Mouse (Mus musculus) kidney, embryonic 14.5 days (tissue): ENCODE measurements around the gene Zkscan5. TPM values are rescaled to one million over a fixed set of nuclear protein-coding genes. Genes with fewer than 3 reads are reported as not detected.
"Not testable (repeated sequence)": the region's sequence is repeated elsewhere in the genome, so short reads cannot be mapped to it uniquely, and the experiment has no call there.

ENCODE experiments used
- ATAC-seq: fragments of 200-750 bp; cut with Nextera tagmentation; 2 replicates; pipeline ENCODE4 v1.8.0; 2017; ENCODE audit warnings: moderate number of reproducible peaks, mild to moderate bottlenecking, moderate TSS enrichment, moderate library complexity; ENCODE audit not compliant: low FRiP score, low TSS enrichment
- H3K27ac ChIP-seq: fragments of 300-500 bp; sonication (generic); 2 replicates; pipeline ENCODE4 v1.5.1; 2014; ENCODE audit warnings: low read depth, mild to moderate bottlenecking, low read length, moderate library complexity, mixed read lengths
- H3K27me3 ChIP-seq: fragments of 300-500 bp; sonication (generic); 2 replicates; pipeline ENCODE4 v1.6.1; 2014; ENCODE audit warnings: mild to moderate bottlenecking, low read length; ENCODE audit not compliant: control insufficient read depth, insufficient read depth
- H3K36me3 ChIP-seq: fragments of 300-500 bp; sonication (generic); 2 replicates; pipeline ENCODE4 v1.6.1; 2014; ENCODE audit warnings: low read length, mixed read lengths; ENCODE audit not compliant: control insufficient read depth, insufficient read depth
- H3K4me1 ChIP-seq: fragments of 300-500 bp; sonication (generic); 2 replicates; pipeline ENCODE4 v1.6.1; 2014; ENCODE audit warnings: low read length, mixed read lengths; ENCODE audit not compliant: control insufficient read depth, insufficient read depth
- H3K4me2 ChIP-seq: fragments of 300-500 bp; sonication (generic); replicated peaks from 2 replicates; pipeline ENCODE4 v1.6.1; 2014; ENCODE audit warnings: low read depth, mild to moderate bottlenecking, low read length
- H3K4me3 ChIP-seq: fragments of 300-500 bp; sonication (generic); 2 replicates; pipeline ENCODE4 v1.5.1; 2014; ENCODE audit warnings: mild to moderate bottlenecking, low read length
- H3K9ac ChIP-seq: fragments of 300-500 bp; sonication (generic); 2 replicates; pipeline ENCODE4 v1.6.1; 2014; ENCODE audit warnings: low read depth, mild to moderate bottlenecking, low read length, moderate library complexity
- H3K9me3 ChIP-seq: fragments of 300-500 bp; sonication (generic); 2 replicates; pipeline ENCODE4 v1.6.1; 2016; ENCODE audit warnings: low read length; ENCODE audit not compliant: control insufficient read depth
- WGBS: fragments of 180-500 bp; shearing (Covaris S2); extraction: QIAGEN DNeasy Blood & Tissue Kit; methylation state at CpG from one replicate; pipeline ENCODE4 v1.1.7; 2014; 5-methylcytosine and 5-hydroxymethylcytosine counted together
- polyA plus RNA-seq: library from polyadenylated mRNA; unstranded; fragments of >200 nt; fragmentation: Nextera tagmentation; extraction: Ambion mirVana; gene quantifications from 2 replicates; pipeline ENCODE4 v1.2.1, GENCODE M21; 2014

Gene Zkscan5
- polyA plus RNA-seq, 1 experiment from 2014 or later, result 13.6 TPM

DNA sequence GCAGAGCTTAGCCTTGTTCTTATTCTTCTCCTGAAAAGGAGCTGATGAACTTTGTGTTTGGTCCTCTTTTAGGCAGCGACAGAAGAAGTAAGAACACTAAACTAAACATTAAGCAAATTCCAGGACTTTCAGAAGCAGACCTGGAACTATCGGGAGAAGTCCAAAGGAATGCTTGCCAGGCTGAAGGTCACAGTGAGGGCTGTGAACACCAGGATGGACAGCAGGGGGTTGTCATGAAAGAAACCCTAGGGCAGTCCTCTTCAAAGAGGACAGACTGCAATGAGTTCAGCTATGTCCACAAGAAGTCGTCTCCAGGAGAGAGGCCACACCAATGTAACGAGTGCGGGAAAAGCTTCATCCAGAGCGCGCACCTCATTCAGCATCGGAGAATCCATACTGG, 15.6 kb downstream of the Zkscan5 start:
- no peak overlapping the region for H3K27ac ChIP-seq
- ATAC-seq, result no peak
- no peak overlapping the region for H3K4me2 ChIP-seq
- H3K4me1 ChIP-seq, result no peaks in the 10 kb centered on the region
- peaks cover 33% of the 10 kb centered on the region for H3K36me3 ChIP-seq
- H3K4me3 ChIP-seq, result no peak overlapping the region
- no peaks in the 10 kb centered on the region for H3K27me3 ChIP-seq
- H3K9me3 ChIP-seq, result no peaks in the 10 kb centered on the region
- no peak overlapping the region for H3K9ac ChIP-seq
- WGBS, result 93% methylated on average over 8 of the region's 8 CpGs

DNA sequence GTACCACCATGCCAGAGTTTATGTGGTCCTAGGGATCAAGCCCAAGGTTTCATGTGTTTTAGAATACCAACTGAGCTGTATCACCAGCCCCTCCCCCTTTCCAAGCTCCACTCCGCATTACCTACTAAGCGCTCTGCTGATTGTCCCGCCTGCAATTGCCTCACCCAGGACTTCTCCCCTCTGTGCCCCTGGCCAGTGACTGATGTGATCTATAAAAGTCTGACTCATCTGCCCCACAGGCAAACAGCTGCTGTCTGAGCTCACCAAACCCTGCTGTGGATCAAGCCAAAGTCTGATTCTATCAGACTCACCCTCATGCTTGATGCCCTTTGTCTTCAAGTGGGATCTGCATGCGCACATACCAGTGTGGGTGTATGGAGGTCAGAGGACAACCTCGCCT, 18.5 kb downstream of the Zkscan5 start:
- H3K4me3 ChIP-seq, result no peak overlapping the region
- no peak overlapping the region for H3K4me2 ChIP-seq
- no peaks in the 10 kb centered on the region for H3K4me1 ChIP-seq
- H3K9me3 ChIP-seq, result no peaks in the 10 kb centered on the region
- WGBS, result 78% methylated on average over 5 of the region's 5 CpGs
- ATAC-seq, result no peak
- H3K27me3 ChIP-seq, result no peaks in the 10 kb centered on the region
- no peak overlapping the region for H3K9ac ChIP-seq
- H3K36me3 ChIP-seq, result peaks cover 32% of the 10 kb centered on the region
- no peak overlapping the region for H3K27ac ChIP-seq

DNA sequence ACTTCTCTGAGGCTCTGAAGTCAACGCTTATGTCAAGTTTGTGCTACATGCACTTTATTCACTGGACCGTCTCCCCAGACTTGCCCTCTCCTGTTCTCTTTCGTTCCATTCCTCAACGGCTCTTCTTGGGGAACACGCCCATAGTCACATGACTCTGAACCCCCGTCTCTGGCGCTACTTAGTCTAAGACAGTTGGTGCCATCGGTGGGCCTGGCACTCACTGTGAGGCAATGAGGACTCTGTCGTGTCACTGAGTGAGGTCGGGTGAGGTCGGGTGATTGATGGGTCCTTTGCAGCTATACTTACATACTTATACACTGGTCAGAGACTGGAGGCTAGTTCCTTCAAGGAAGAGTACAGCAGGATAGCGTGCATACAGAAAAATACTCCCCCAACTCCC, 19.0 kb downstream of the Zkscan5 start:
- Histone ChIP-seq H3K27me3 (no peaks in the 10 kb centered on the region), H3K9me3 (no peaks in the 10 kb centered on the region), H3K4me3 (no peak overlapping the region), H3K36me3 (peaks cover 26% of the 10 kb centered on the region), H3K4me2 (no peak overlapping the region), H3K4me1 (no peaks in the 10 kb centered on the region), H3K27ac (no peak overlapping the region), H3K9ac (no peak overlapping the region)
- WGBS, result 87% methylated on average over 12 of the region's 12 CpGs
- 0 out of 2 replicates have a peak, but pooled peaks have one; percentile 43 for ATAC-seq

DNA sequence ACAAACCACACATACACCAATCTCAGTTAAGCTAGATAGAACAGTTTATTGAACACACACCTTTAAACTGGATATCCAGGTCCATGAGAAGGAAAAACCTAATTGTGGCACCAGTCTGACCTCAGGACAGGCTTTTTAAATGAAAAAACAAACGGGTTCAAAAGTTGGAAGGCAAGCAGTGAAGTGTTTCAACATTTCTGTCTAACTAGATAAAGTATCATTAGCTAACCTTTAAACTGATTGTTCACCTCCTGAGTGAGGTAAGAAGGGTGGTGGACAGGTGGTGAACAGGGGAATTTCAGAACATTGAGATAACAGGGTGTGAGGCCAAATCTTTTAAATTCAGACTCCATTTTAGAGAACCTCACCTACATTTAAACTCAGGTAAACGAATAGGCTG, 22.1 kb downstream of the Zkscan5 start:
- Histone ChIP-seq H3K4me1 (no peaks in the 10 kb centered on the region), H3K27ac (no peak overlapping the region), H3K9ac (no peak overlapping the region), H3K27me3 (no peaks in the 10 kb centered on the region), H3K4me2 (no peak overlapping the region), H3K4me3 (no peak overlapping the region), H3K36me3 (peaks cover 5% of the 10 kb centered on the region; the same call in 1 of the 2 replicates), H3K9me3 (no peaks in the 10 kb centered on the region)
- no peak for ATAC-seq
- 57% methylated on average over 2 of the region's 2 CpGs for WGBS

DNA sequence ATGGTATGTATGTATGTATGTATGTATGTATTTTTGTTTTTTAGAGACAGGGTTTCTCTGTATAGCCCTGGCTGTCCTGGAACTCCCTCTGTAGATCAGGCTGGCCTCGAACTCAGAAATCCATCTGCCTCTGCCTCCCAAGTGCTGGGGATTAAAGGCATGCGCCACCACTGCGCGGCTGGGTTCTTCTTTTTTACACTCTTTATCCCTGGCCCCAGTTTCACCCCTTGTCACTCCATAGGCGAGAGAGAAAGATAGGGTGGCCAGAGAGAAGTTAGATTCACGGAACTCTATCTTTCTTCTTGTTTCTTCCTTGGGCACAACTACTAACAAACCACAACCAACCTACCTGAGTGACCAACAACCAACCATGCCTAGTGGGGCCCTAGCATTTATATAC, 24.9 kb downstream of the Zkscan5 start:
- not testable (repeated sequence) for H3K4me3 ChIP-seq, H3K36me3 ChIP-seq, H3K9me3 ChIP-seq, H3K27ac ChIP-seq, H3K4me1 ChIP-seq, H3K4me2 ChIP-seq, ATAC-seq, H3K9ac ChIP-seq, H3K27me3 ChIP-seq
- 82% methylated on average over 6 of the region's 6 CpGs for WGBS

DNA sequence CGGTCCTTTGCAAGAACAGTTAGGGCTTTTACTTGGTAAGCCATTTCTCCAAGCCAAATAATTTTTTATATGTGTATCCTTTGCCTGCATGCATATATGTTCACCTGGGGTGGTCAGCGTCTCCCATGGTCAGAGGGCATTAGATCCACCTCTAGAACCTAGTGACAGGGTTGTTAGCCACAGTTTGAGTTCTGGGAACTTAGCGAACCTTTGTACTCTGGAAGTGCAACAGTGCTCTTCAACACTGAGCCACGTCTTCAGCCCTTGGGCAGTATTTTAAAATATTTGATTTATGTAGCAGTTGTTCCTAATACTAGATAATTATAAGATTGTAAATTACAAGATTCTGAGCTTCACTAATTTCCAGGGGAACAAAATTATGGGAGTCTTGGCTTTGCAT, 26.3 kb downstream of the Zkscan5 start:
- Histone ChIP-seq H3K9me3 (no peaks in the 10 kb centered on the region), H3K27me3 (no peaks in the 10 kb centered on the region), H3K4me1 (peaks cover 9% of the 10 kb centered on the region; the same call in 1 of the 2 replicates), H3K4me3 (no peak overlapping the region), H3K4me2 (peak overlapping the region; percentile 62; the same call in 1 of the 2 replicates), H3K27ac (no peak overlapping the region), H3K36me3 (peaks cover 23% of the 10 kb centered on the region), H3K9ac (peak overlapping the region; percentile 96; the same call in 1 of the 2 replicates)
- ATAC-seq, result no peak
- WGBS, result 90% methylated on average over 4 of the region's 4 CpGs

DNA sequence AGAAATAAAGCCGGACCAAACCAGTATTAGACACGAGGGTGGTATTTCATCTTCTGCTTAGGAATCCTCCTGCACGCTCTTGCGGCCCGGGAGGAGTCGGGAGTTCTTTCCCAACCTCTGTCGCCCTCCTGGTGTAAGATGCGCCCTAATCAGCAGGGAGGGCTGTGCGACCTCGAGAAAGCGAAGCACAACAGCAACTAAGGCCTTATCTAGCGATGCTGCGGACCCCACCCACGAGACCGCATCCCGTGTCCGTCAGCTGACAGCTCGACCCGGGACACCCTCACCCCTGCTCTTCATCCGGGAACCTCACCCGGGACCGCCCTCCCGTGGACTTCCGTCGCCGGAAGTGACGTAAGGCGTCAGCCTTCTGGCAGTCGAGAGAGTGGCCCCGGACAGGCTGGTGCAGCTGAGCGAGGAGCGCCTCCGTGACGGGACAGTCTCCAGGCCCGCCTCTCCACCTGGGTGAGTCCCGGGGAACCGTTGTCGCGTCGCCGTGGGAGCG, 27.1 kb downstream of the Zkscan5 start, which contains the start of gene Zfp655:
TSS of gene Zfp655 (plus strand) at position 349 of the 505 bp plus-strand sequence.
- peak; percentile 99 for ATAC-seq
- H3K9ac ChIP-seq, result peak within 1 kb of the TSS; percentile 96
- H3K27ac ChIP-seq, result peak within 1 kb of the TSS; percentile 81
- H3K27me3 ChIP-seq, result no peaks in the 10 kb centered on the region
- H3K4me2 ChIP-seq, result peak within 1 kb of the TSS; percentile 62
- H3K4me3 ChIP-seq, result peak within 1 kb of the TSS; percentile 99
- WGBS, result under 1% methylated on average over 41 of the region's 42 CpGs
- H3K9me3 ChIP-seq, result no peaks in the 10 kb centered on the region
- H3K4me1 ChIP-seq, result peaks cover 9% of the 10 kb centered on the region; the same call in 1 of the 2 replicates
- peaks cover 30% of the 10 kb centered on the region for H3K36me3 ChIP-seq

DNA sequence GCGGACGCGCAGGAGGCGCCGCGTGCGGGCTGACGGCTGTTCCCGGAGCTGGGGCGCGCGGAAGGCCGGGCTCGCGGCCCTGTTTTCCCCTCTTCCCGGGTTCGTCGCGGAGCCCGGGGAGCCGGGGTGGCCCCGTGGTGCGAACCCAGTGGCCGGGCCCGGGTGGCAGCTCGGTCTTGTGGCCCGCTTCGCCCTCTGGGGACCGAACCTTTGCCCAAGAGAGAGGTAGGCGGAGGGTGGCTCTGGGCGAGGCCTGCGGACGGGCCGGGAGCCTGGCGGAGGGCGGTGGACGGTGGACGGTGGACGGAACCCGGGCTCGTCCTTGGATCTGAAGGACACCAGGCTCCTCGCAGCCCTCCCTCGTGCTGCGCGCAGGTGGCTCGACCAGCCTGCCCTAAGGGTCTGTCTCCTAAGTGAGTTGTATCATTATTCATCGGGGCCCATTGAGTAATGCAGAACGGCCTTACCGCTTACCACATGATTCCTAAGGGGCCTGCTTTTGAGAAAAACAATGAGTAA, 27.6 kb downstream of the Zkscan5 start:
- H3K9me3 ChIP-seq, result no peaks in the 10 kb centered on the region
- no peaks in the 10 kb centered on the region for H3K27me3 ChIP-seq
- H3K4me2 ChIP-seq, result peak overlapping the region; percentile 62
- under 1% methylated on average over 36 of the region's 49 CpGs for WGBS
- peak overlapping the region; percentile 80 for H3K27ac ChIP-seq
- peak overlapping the region; percentile 96 for H3K9ac ChIP-seq
- peak overlapping the region; percentile 99 for H3K4me3 ChIP-seq
- peak; percentile 69 for ATAC-seq
- peaks cover 9% of the 10 kb centered on the region; the same call in 1 of the 2 replicates for H3K4me1 ChIP-seq
- H3K36me3 ChIP-seq, result peaks cover 36% of the 10 kb centered on the region

DNA sequence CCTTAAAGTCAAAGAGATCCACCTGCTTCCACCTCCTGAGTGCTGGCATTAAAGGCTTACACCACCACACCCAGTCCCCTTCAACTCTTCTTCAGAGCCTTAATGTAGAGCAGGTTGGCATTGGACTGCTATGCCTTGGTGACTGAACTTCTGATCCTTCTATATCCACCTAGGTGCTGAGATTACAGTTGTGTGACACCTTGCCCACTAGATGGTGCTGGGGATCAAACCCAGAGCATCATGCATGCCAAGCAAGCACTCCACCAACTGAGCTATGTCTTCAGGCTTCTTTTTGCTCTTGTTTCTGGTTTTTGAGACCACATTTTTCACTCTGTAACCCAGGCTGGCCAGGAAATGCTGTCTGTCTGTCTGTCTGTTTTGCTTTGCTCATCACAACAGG, 30.3 kb downstream of the Zkscan5 start:
- no peak overlapping the region for H3K4me3 ChIP-seq
- H3K9ac ChIP-seq, result no peak overlapping the region
- H3K9me3 ChIP-seq, result no peaks in the 10 kb centered on the region
- peaks cover 56% of the 10 kb centered on the region for H3K36me3 ChIP-seq
- ATAC-seq, result no peak
- peaks cover 9% of the 10 kb centered on the region; the same call in 1 of the 2 replicates for H3K4me1 ChIP-seq
- H3K27ac ChIP-seq, result no peak overlapping the region
- no peaks in the 10 kb centered on the region for H3K27me3 ChIP-seq
- no peak overlapping the region for H3K4me2 ChIP-seq
